Mouse (Mus musculus) liver, adult 2 months (tissue): ENCODE results near the gene Emc10. TPM values are rescaled to one million over a fixed set of nuclear protein-coding genes. Genes with fewer than 3 reads are reported as not detected.

Experiments
- DNase-seq: peaks from one replicate; pipeline ENCODE4 v3.0.0-alpha.2; 2011; ENCODE audit warnings: low read depth, low spot score; ENCODE audit errors: extremely low read depth
- H3K27ac ChIP-seq: fragments of 200-500 bp; replicated peaks from 2 replicates; pipeline ENCODE4 v1.5.1; 2012; ENCODE audit warnings: low read depth, mild to moderate bottlenecking, control low read depth, inconsistent platforms, low read length; ENCODE audit not compliant: insufficient read depth
- H3K27me3 ChIP-seq: fragments of 200-500 bp; 2 replicates; pipeline ENCODE4 v1.6.1; 2012; ENCODE audit warnings: mild to moderate bottlenecking, moderate library complexity, low read length, inconsistent platforms; ENCODE audit not compliant: control insufficient read depth, insufficient read depth
- H3K36me3 ChIP-seq: fragments of 200-500 bp; 2 replicates; pipeline ENCODE4 v1.6.1; 2012; ENCODE audit warnings: low read length, inconsistent platforms; ENCODE audit not compliant: control insufficient read depth, insufficient read depth
- H3K4me1 ChIP-seq: fragments of 200-500 bp; 2 replicates; pipeline ENCODE4 v1.6.1; 2011; ENCODE audit warnings: low read length; ENCODE audit not compliant: control insufficient read depth, insufficient read depth
- H3K4me3 ChIP-seq: fragments of 200-500 bp; 2 replicates; pipeline ENCODE4 v1.5.1; 2011; ENCODE audit warnings: low read depth, mild to moderate bottlenecking, control low read depth, low read length, moderate library complexity; ENCODE audit not compliant: insufficient read depth
- H3K79me2 ChIP-seq: fragments of 200-500 bp; 2 replicates; pipeline ENCODE4 v1.6.1; 2012; ENCODE audit warnings: inconsistent platforms, mild to moderate bottlenecking, low read length, moderate library complexity; ENCODE audit not compliant: control insufficient read depth, insufficient read depth
- H3K9ac ChIP-seq: fragments of 200-500 bp; 2 replicates; pipeline ENCODE4 v1.6.1; 2012; ENCODE audit warnings: low read depth, mild to moderate bottlenecking, control low read depth, inconsistent platforms, low read length
- CTCF ChIP-seq: fragments of 200-500 bp; IDR thresholded peaks from 2 replicates; pipeline ENCODE4 v1.5.1; 2011; ENCODE audit warnings: low read depth, low read length, control low read depth
- POLR2A ChIP-seq: fragments of 200-500 bp; IDR thresholded peaks from 2 replicates; pipeline ENCODE4 v1.6.1; 2011; ENCODE audit warnings: low read length, control low read depth; ENCODE audit not compliant: insufficient read depth; ENCODE audit errors: extremely low read depth
- WGBS: fragments of 180-500 bp; shearing (Covaris S2); methylation state at CpG from one replicate; pipeline ENCODE4 v1.1.7; 2018; 5-methylcytosine and 5-hydroxymethylcytosine counted together
- polyA plus RNA-seq: library from polyadenylated mRNA; depleted of rRNA; stranded (reverse); fragments of >200 nt; gene quantifications from 2 replicates; pipeline ENCODE4 v1.2.3, GENCODE M21; 2012; rRNA removed
- total RNA-seq: library from RNA; depleted of rRNA; stranded (reverse); fragments of >200 nt; gene quantifications from 2 replicates; pipeline ENCODE4 v1.2.3, GENCODE M21; 2014; rRNA removed

The Emc10 gene
- total and polyA plus RNA-seq, 2 experiments: 29.7 to 287 TPM

- no peaks in the 10 kb centered on the region for H3K36me3 ChIP-seq
- no peaks in the 10 kb centered on the region for H3K4me1 ChIP-seq
- no peak for TF ChIP-seq CTCF
- no peak for TF ChIP-seq POLR2A
- no peak overlapping the region for H3K27ac ChIP-seq
- H3K4me3 ChIP-seq: no peak overlapping the region
- DNase-seq: no peak
- peaks cover 20% of the 10 kb centered on the region for H3K27me3 ChIP-seq
- no peak overlapping the region for H3K9ac ChIP-seq
- H3K79me2 ChIP-seq: no peaks in the 10 kb centered on the region
- WGBS: 7% methylated on average over 29 of the region's 29 CpGs
Observed at GRCm38 (mm10) chr7:44444886-44445527, 51.3 kb downstream of the Emc10 start.

DNA sequence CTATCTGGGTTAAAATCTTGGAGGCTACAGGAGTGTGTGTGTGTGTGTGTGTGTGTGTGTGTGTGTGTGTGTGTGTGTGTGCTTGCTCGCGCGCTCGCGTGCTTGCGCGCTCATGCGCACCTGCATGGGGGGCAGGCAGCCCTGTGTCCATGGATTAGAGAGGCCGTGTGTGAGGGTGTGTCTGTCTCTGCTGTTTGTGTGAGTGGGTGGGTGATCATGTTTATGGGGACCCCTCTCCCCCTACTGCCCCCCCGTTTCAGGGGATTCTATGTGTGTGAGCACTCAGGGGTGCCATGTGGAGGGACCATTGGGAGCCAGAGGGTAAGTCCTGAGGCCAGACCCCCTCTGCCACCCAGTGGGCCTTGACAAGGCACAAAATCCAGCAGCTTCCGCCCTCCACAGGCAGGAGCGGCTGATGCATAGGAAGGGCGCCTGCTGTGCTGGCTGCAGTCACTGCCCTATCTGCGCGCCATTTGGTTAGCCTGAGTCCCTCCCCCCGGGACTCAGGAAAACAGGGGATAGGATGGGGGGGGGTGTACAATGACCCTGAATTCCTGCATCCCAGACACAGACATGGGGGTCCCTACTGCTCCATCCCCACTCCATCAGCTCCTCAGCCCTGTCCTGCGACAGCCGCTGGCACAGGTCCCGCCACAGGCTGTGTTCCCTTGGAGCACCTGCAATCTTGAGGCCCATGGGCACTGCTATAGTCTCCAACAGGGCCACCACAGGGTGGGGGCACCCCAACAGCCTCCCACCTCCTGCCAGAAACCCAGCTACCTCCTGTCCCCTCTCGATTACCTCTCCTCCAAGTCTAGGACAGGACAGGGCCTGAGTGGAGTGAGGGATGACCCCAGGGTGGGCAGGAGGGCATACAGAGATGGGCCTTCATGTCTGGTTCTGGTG is 52.8 kb downstream of the Emc10 start:
- H3K27me3 ChIP-seq: peaks cover 20% of the 10 kb centered on the region
- H3K79me2 ChIP-seq: no peaks in the 10 kb centered on the region
- H3K36me3 ChIP-seq: no peaks in the 10 kb centered on the region
- H3K4me1 ChIP-seq: no peaks in the 10 kb centered on the region
- 9% methylated on average over 20 of the region's 20 CpGs for WGBS
- DNase-seq: no peak
- H3K27ac ChIP-seq: no peak overlapping the region
- TF ChIP-seq CTCF (no peak), POLR2A (no peak)
- H3K9ac ChIP-seq: no peak overlapping the region
- H3K4me3 ChIP-seq: no peak overlapping the region

DNA sequence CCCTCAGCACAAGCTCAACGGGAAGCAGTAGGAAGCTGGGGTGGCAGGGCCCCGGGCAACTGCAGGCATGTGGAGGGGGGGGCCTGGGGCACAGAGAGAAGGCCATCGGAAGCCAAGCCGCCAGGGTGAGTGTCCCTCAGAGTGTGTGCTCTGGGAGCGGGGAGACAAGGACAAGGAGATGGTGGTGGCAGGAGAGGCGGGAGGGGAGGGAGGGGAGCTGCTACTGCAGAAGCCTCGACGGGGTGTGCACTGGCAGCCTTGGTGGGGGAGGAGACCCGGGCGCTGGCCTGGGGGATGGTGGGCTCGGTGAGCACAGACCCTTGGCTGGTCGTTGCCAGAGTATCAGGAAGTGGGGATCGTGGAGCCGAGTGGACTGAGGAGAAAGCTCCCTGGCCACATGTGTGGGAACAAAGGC is 53.9 kb downstream of the Emc10 start:
- no peak overlapping the region for H3K4me3 ChIP-seq
- H3K36me3 ChIP-seq: no peaks in the 10 kb centered on the region
- no peak overlapping the region for H3K9ac ChIP-seq
- H3K4me1 ChIP-seq: no peaks in the 10 kb centered on the region
- no peaks in the 10 kb centered on the region for H3K79me2 ChIP-seq
- 1% methylated on average over 14 of the region's 14 CpGs for WGBS
- no peak overlapping the region for H3K27ac ChIP-seq
- peaks cover 20% of the 10 kb centered on the region for H3K27me3 ChIP-seq
- no peak for DNase-seq
- no peak for TF ChIP-seq CTCF
- TF ChIP-seq POLR2A: no peak

DNA sequence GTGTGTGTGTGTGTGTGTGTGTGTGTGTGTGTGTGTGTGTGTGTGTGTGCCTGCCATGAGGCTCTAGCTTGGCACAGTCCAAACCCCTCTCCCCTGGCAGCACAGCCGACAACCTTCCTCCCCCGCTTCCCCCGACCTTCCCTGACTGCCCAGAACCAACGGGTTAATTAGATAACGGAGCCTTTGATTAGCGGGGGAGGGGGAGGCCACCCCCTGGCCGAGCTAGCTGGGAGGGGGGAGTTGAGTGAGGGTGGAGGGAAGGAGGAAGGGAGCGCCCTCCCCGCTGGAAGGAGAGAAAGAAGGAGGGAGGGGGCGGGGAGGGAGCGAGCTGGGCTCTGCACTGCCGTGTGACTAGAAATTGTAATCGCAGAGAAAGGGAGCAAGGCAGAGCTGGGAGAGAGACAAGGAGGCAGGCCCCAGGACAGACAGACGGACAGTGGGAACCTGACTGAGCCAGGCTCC is 54.6 kb downstream of the Emc10 start:
- Histone ChIP-seq H3K4me1 (no peaks in the 10 kb centered on the region), H3K27ac (no peak overlapping the region), H3K36me3 (no peaks in the 10 kb centered on the region), H3K9ac (no peak overlapping the region), H3K27me3 (peaks cover 20% of the 10 kb centered on the region), H3K4me3 (no peak overlapping the region), H3K79me2 (no peaks in the 10 kb centered on the region)
- no peak for DNase-seq
- WGBS: 4% methylated on average over 13 of the region's 14 CpGs
- no peak for TF ChIP-seq CTCF
- no peak for TF ChIP-seq POLR2A

- Histone ChIP-seq H3K9ac (no peak overlapping the region), H3K4me3 (no peak overlapping the region), H3K4me1 (no peaks in the 10 kb centered on the region), H3K27ac (no peak overlapping the region), H3K36me3 (no peaks in the 10 kb centered on the region), H3K27me3 (peaks cover 20% of the 10 kb centered on the region), H3K79me2 (no peaks in the 10 kb centered on the region)
- no peak for DNase-seq
- TF ChIP-seq CTCF (no peak), POLR2A (no peak)
- WGBS: 7% methylated on average over 1 of the region's 1 CpGs
Observed at GRCm38 (mm10) chr7:44441180-44441579, 55.1 kb downstream of the Emc10 start.

DNA sequence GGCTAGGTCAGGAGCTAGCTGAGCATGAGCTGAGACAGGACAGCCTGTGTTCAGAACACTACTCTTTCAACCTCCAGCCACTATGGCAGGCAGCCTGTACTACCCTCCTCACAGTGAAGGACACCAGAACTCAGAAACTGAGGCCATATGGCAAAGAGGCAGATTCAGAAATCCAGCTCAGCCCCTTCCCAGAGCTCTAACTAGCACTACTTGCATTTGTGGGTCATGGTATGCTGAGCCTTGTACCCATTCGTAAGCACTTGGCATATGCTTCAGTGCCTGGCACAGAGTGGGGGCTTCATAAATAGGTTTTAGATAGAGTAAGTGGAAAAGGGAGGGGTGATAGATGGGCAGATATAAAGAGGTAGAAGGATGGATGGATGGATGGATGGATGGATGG is 55.9 kb downstream of the Emc10 start:
- Histone ChIP-seq H3K4me3 (no peak overlapping the region), H3K79me2 (no peaks in the 10 kb centered on the region), H3K27me3 (peaks cover 18% of the 10 kb centered on the region), H3K4me1 (no peaks in the 10 kb centered on the region), H3K36me3 (no peaks in the 10 kb centered on the region), H3K9ac (no peak overlapping the region), H3K27ac (no peak overlapping the region)
- 91% methylated on average over 1 of the region's 1 CpGs for WGBS
- TF ChIP-seq CTCF (no peak), POLR2A (no peak)
- no peak for DNase-seq

Other genes starting within 250 kb of the Emc10 start
- gene 1700028J19Rik, start 249.8 kb downstream of the Emc10 start, total RNA-seq: 0.18 and 0.20 TPM in 2 replicates
- 0.77 and 1.4 TPM in 2 replicates for gene 1700028J19Rik, start 249.8 kb downstream of the Emc10 start, polyA plus RNA-seq
- gene 2410002F23Rik, start 249.8 kb downstream of the Emc10 start, total RNA-seq: 6.1 and 7.2 TPM in 2 replicates
- 14.3 and 30.1 TPM in 2 replicates for gene 2410002F23Rik, start 249.8 kb downstream of the Emc10 start, polyA plus RNA-seq
- gene Acp4, start 239.2 kb downstream of the Emc10 start, total RNA-seq: not detected in 2 replicates
- gene Acp4, start 239.2 kb downstream of the Emc10 start, polyA plus RNA-seq: not detected in 2 replicates
- gene Gm15517, start 235.1 kb downstream of the Emc10 start, total RNA-seq: not detected in 2 replicates
- gene Gm15517, start 235.1 kb downstream of the Emc10 start, polyA plus RNA-seq: not detected in 2 replicates
- gene Clec11a, start 189.6 kb downstream of the Emc10 start, total RNA-seq: 1.3 and 1.9 TPM in 2 replicates
- gene Clec11a, start 189.6 kb downstream of the Emc10 start, polyA plus RNA-seq: 2.0 and 2.4 TPM in 2 replicates
- under 0.01 TPM in 1 of 2 replicates, not detected in the other for gene Shank1, start 186.3 kb downstream of the Emc10 start, total RNA-seq
- gene Shank1, start 186.3 kb downstream of the Emc10 start, polyA plus RNA-seq: 0.04 and 0.06 TPM in 2 replicates
- 1.4 and 2.6 TPM in 2 replicates for gene Syt3, start 112.4 kb downstream of the Emc10 start, total RNA-seq
- 4.9 and 7.1 TPM in 2 replicates for gene Syt3, start 112.4 kb downstream of the Emc10 start, polyA plus RNA-seq
- gene 1700008O03Rik, start 110.7 kb downstream of the Emc10 start, total RNA-seq: not detected in 2 replicates
- gene 1700008O03Rik, start 110.7 kb downstream of the Emc10 start, polyA plus RNA-seq: 0.22 and 0.27 TPM in 2 replicates
- gene Lrrc4b, start 67.5 kb downstream of the Emc10 start, total RNA-seq: 0.07 TPM in 1 of 2 replicates, not detected in the other
- not detected in 2 replicates for gene Lrrc4b, start 67.5 kb downstream of the Emc10 start, polyA plus RNA-seq
- gene Aspdh, start 31.1 kb downstream of the Emc10 start, total RNA-seq: 146 and 158 TPM in 2 replicates
- gene Aspdh, start 31.1 kb downstream of the Emc10 start, polyA plus RNA-seq: 537 and 608 TPM in 2 replicates
- 25.5 and 27.1 TPM in 2 replicates for gene Josd2, start 28.5 kb downstream of the Emc10 start, total RNA-seq
- 99.7 and 206 TPM in 2 replicates for gene Josd2, start 28.5 kb downstream of the Emc10 start, polyA plus RNA-seq
- 1.7 and 1.8 TPM in 2 replicates for gene Fam71e1, start 52 bp upstream of the Emc10 start, total RNA-seq
- gene Fam71e1, start 52 bp upstream of the Emc10 start, polyA plus RNA-seq: 4.1 and 4.7 TPM in 2 replicates
- gene Mybpc2, start 28.1 kb upstream of the Emc10 start, total RNA-seq: 0.55 TPM in 1 of 2 replicates, not detected in the other
- not detected in 2 replicates for gene Mybpc2, start 28.1 kb upstream of the Emc10 start, polyA plus RNA-seq
- gene Spib, start 35.5 kb upstream of the Emc10 start, total RNA-seq: 0.18 and 0.81 TPM in 2 replicates
- 0.56 and 1.9 TPM in 2 replicates for gene Spib, start 35.5 kb upstream of the Emc10 start, polyA plus RNA-seq
- 2.4 and 4.0 TPM in 2 replicates for gene Pold1, start 52.3 kb upstream of the Emc10 start, total RNA-seq
- gene Pold1, start 52.3 kb upstream of the Emc10 start, polyA plus RNA-seq: 5.2 and 6.5 TPM in 2 replicates
- gene Nr1h2, start 57.4 kb upstream of the Emc10 start, total RNA-seq: 21.6 and 30.8 TPM in 2 replicates
- gene Nr1h2, start 57.4 kb upstream of the Emc10 start, polyA plus RNA-seq: 74.9 and 80.3 TPM in 2 replicates
- 0.65 and 1.6 TPM in 2 replicates for gene Napsa, start 75.9 kb upstream of the Emc10 start, total RNA-seq
- gene Napsa, start 75.9 kb upstream of the Emc10 start, polyA plus RNA-seq: 1.1 and 1.7 TPM in 2 replicates
- 0.37 and 1.2 TPM in 2 replicates for gene Kcnc3, start 94.1 kb upstream of the Emc10 start, total RNA-seq
- 4.6 and 5.3 TPM in 2 replicates for gene Kcnc3, start 94.1 kb upstream of the Emc10 start, polyA plus RNA-seq
- gene Myh14, start 174.3 kb upstream of the Emc10 start, total RNA-seq: 7.0 and 8.0 TPM in 2 replicates
- 5.6 and 6.0 TPM in 2 replicates for gene Myh14, start 174.3 kb upstream of the Emc10 start, polyA plus RNA-seq
- gene Izumo2, start 212.2 kb upstream of the Emc10 start, total RNA-seq: not detected in 2 replicates
- not detected in 2 replicates for gene Izumo2, start 212.2 kb upstream of the Emc10 start, polyA plus RNA-seq